Mouse (Mus musculus): ENCODE results near the gene Bmpr2.

Gene Bmpr2

GRCm38 (mm10) chr1:59901082-59901876 lies 138.1 kb downstream of the Bmpr2 start:
- DNase-seq, result no peak

GRCm38 (mm10) chr1:59902634-59903033 lies 139.4 kb downstream of the Bmpr2 start:
- no peak for DNase-seq

GRCm38 (mm10) chr1:59904630-59905295 lies 141.6 kb downstream of the Bmpr2 start:
- no peak for DNase-seq

GRCm38 (mm10) chr1:59905916-59906315 lies 142.7 kb downstream of the Bmpr2 start:
- DNase-seq, result no peak

GRCm38 (mm10) chr1:59906819-59907521 lies 143.8 kb downstream of the Bmpr2 start:
- no peak for DNase-seq

GRCm38 (mm10) chr1:59907700-59908099 lies 144.5 kb downstream of the Bmpr2 start:
- DNase-seq, result no peak

- no peak for DNase-seq
These were observed 147.7 kb downstream of the Bmpr2 start for GRCm38 (mm10) chr1:59910941-59911340.

- DNase-seq, result peak; percentile 99
These were observed 149.4 kb downstream of the Bmpr2 start, which contains the start of gene Fam117b for GRCm38 (mm10) chr1:59912413-59913157. Fam117b (plus strand) TSS chr1:59913006.

GRCm38 (mm10) chr1:59913195-59913868 lies 150.1 kb downstream of the Bmpr2 start:
- peak; percentile 81 for DNase-seq

GRCm38 (mm10) chr1:59913869-59914225 lies 150.6 kb downstream of the Bmpr2 start:
- DNase-seq, result no peak

GRCm38 (mm10) chr1:59914799-59915198 lies 151.6 kb downstream of the Bmpr2 start:
- no peak for DNase-seq

- DNase-seq, result no peak
These were observed 152.8 kb downstream of the Bmpr2 start for GRCm38 (mm10) chr1:59915843-59916610.

GRCm38 (mm10) chr1:59917401-59917800 lies 154.2 kb downstream of the Bmpr2 start:
- no peak for DNase-seq

GRCm38 (mm10) chr1:59918075-59918474 lies 154.9 kb downstream of the Bmpr2 start:
- no peak for DNase-seq

GRCm38 (mm10) chr1:59923201-59923600 lies 160.0 kb downstream of the Bmpr2 start:
- DNase-seq, result no peak

- no peak for DNase-seq
These were observed 160.5 kb downstream of the Bmpr2 start for GRCm38 (mm10) chr1:59923673-59924072.

GRCm38 (mm10) chr1:59924411-59924810 lies 161.2 kb downstream of the Bmpr2 start:
- DNase-seq, result no peak

GRCm38 (mm10) chr1:59926021-59926672 lies 162.9 kb downstream of the Bmpr2 start:
- DNase-seq, result peak; percentile 31

GRCm38 (mm10) chr1:59927131-59927680 lies 164.0 kb downstream of the Bmpr2 start:
- DNase-seq, result peak; percentile 73
